Mouse (Mus musculus) adrenal gland (tissue): Measurements from ENCODE around the gene Relt.

Experiments used
- intact Hi-C: fragments of 180-260 bp; cut with DNase I; formaldehyde crosslinking; loops from one replicate; pipeline ENCODE4 v1.15.1; 2025

Gene Relt

GRCm38 (mm10) chr7:100876771-100877170, 13.5 kb upstream of the Relt start:
- intact Hi-C loops = no loop called here

- intact Hi-C loops = no loop called here
These were observed 13.0 kb upstream of the Relt start for GRCm38 (mm10) chr7:100876293-100876692.

GRCm38 (mm10) chr7:100875822-100876221, 12.6 kb upstream of the Relt start:
- intact Hi-C loops = no loop called here

GRCm38 (mm10) chr7:100873197-100873596, 10.0 kb upstream of the Relt start:
- intact Hi-C loops = no loop called here

GRCm38 (mm10) chr7:100871892-100872291, 8.6 kb upstream of the Relt start:
- intact Hi-C loops = no loop called here

GRCm38 (mm10) chr7:100871355-100871754, 8.1 kb upstream of the Relt start:
- intact Hi-C loops = no loop called here

GRCm38 (mm10) chr7:100869877-100870629, 6.8 kb upstream of the Relt start:
- intact Hi-C loops = no loop called here

GRCm38 (mm10) chr7:100868551-100868950, 5.3 kb upstream of the Relt start:
- intact Hi-C loops = no loop called here

- intact Hi-C loops = loop anchor here (2.0 kb wide), 1 partner anchor 19 kb away; no protein-coding TSS in a partner anchor
These were observed 4.3 kb upstream of the Relt start for GRCm38 (mm10) chr7:100867561-100867960.

GRCm38 (mm10) chr7:100866675-100867074, 3.4 kb upstream of the Relt start:
- intact Hi-C loops = loop anchor here (2.0 kb wide), 1 partner anchor 18 kb away; no protein-coding TSS in a partner anchor

- intact Hi-C loops = no loop called here
These were observed 893 bp downstream of the Relt start for GRCm38 (mm10) chr7:100862353-100862752.

- intact Hi-C loops = no loop called here
These were observed 2.0 kb downstream of the Relt start for GRCm38 (mm10) chr7:100861209-100861608.

GRCm38 (mm10) chr7:100860450-100860849, 2.8 kb downstream of the Relt start:
- intact Hi-C loops = no loop called here

- intact Hi-C loops = no loop called here
These were observed 7.3 kb downstream of the Relt start for GRCm38 (mm10) chr7:100855795-100856573.

- intact Hi-C loops = no loop called here
These were observed 7.9 kb downstream of the Relt start for GRCm38 (mm10) chr7:100855300-100855699.

- intact Hi-C loops = no loop called here
These were observed 8.4 kb downstream of the Relt start for GRCm38 (mm10) chr7:100854861-100855260.

GRCm38 (mm10) chr7:100854137-100854814, 9.0 kb downstream of the Relt start:
- intact Hi-C loops = no loop called here

GRCm38 (mm10) chr7:100853396-100853795, 9.8 kb downstream of the Relt start:
- intact Hi-C loops = no loop called here

GRCm38 (mm10) chr7:100851481-100852356, 11.5 kb downstream of the Relt start:
- intact Hi-C loops = no loop called here

- intact Hi-C loops = loop anchor here (2.0 to 5.0 kb wide), 2 partner anchors 17 to 38 kb away; no protein-coding TSS in a partner anchor
These were observed 13.7 kb downstream of the Relt start for GRCm38 (mm10) chr7:100849508-100849907.

- intact Hi-C loops = loop anchor here (2.0 to 5.0 kb wide), 2 partner anchors 18 to 39 kb away; no protein-coding TSS in a partner anchor
These were observed 14.5 kb downstream of the Relt start for GRCm38 (mm10) chr7:100848744-100849143.
